Mouse (Mus musculus): ENCODE results near the gene Hoxd9.

DNA sequence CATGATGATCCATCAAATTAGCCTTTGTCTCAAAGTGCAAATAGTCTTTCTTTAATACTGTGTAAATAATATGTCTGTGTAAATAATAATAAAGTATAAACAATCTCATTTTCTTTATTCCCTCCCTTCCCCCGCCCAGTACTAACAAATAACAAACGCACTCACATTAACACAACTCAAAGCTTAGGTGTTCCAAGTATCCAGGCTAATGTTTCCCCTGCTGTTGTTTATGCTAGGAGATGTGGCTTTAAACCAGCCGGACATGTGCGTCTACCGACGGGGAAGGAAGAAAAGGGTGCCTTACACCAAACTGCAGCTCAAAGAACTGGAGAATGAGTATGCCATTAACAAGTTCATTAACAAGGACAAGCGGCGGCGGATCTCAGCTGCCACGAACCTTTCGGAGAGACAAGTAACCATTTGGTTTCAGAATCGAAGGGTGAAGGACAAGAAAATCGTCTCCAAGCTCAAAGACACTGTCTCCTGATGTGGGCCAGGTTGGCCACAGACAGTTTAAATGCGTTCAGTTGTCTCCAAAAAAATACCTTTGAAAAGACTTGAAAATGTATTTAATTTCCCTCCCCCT is 27.8 kb upstream of the Hoxd9 start:
- TF ChIP-seq CTCF (IDR thresholded peaks at IDR 0.05): no peak
- no peak for TF ChIP-seq POLR2A (IDR thresholded peaks at IDR 0.05; ENCODE audit: insufficient read depth, low read depth, low read length)
- no peak for TF ChIP-seq EP300 (IDR thresholded peaks at IDR 0.05; ENCODE audit: insufficient read depth, low read depth, low read length)
